Mouse (Mus musculus): ENCODE results near the gene Banp. TPM values are rescaled to one million over a fixed set of nuclear protein-coding genes. Genes with fewer than 3 reads are reported as not detected.

The Banp gene
- total RNA-seq, 2 experiments from 2014 or later, result 9.8 to 11.9 TPM

Small RNAs within 50 kb of the gene (microRNA-seq; reads per million reads assigned to microRNA genes)
- 0.47 to 1.0 reads per million in 2 experiments for gene Mir7237

Other genes with a start within 250 kb of the Banp start
- not detected for gene Jph3, start 220.1 kb upstream of the Banp start, total RNA-seq (2021)
- gene Klhdc4, start 120.2 kb upstream of the Banp start, total RNA-seq (2021), result 10 to 100 TPM; 14.4 to 16.0 TPM
- 10 to 100 TPM in 1 of 2 experiments, 1 to 10 TPM in 1; 8.6 to 11.3 TPM for gene Slc7a5, start 42.1 kb upstream of the Banp start, total RNA-seq (2021)
- gene Car5a, start 4.8 kb upstream of the Banp start, total RNA-seq (2021), result not detected